Mouse (Mus musculus) stomach, embryonic 14.5 days (tissue): ENCODE measurements around the gene Srrm1. TPM values are rescaled to one million over a fixed set of nuclear protein-coding genes. Genes with fewer than 3 reads are reported as not detected.

Source experiments
- ATAC-seq: fragments of 200-750 bp; cut with Nextera tagmentation; 2 replicates; pipeline ENCODE4 v1.8.0; 2017; ENCODE audit warnings: low read depth, moderate TSS enrichment; ENCODE audit not compliant: insufficient number of reproducible peaks, insufficient read depth, low FRiP score
- H3K27ac ChIP-seq: fragments of 300-500 bp; sonication (generic); 2 replicates; pipeline ENCODE4 v1.5.1; 2014; ENCODE audit warnings: mild to moderate bottlenecking, low read length, moderate library complexity, mixed read lengths
- H3K27me3 ChIP-seq: fragments of 300-500 bp; sonication (generic); 2 replicates; pipeline ENCODE4 v1.6.1; 2014; ENCODE audit warnings: low read length, control low read depth, mixed read lengths; ENCODE audit not compliant: control insufficient read depth, insufficient read depth
- H3K36me3 ChIP-seq: fragments of 300-500 bp; sonication (generic); 2 replicates; pipeline ENCODE4 v1.6.1; 2014; ENCODE audit warnings: mild to moderate bottlenecking, control low read depth, low read length, moderate library complexity, mixed read lengths; ENCODE audit not compliant: control insufficient read depth, insufficient read depth
- H3K4me1 ChIP-seq: fragments of 300-500 bp; sonication (generic); 2 replicates; pipeline ENCODE4 v1.6.1; 2014; ENCODE audit warnings: low read length, control low read depth, mixed read lengths; ENCODE audit not compliant: control insufficient read depth, insufficient read depth
- H3K4me2 ChIP-seq: fragments of 300-500 bp; sonication (generic); replicated peaks from 2 replicates; pipeline ENCODE4 v1.6.1; 2014; ENCODE audit warnings: low read depth, low read length, control low read depth
- H3K4me3 ChIP-seq: fragments of 300-500 bp; sonication (generic); 2 replicates; pipeline ENCODE4 v1.5.1; 2014; ENCODE audit warnings: low read depth, low read length, control low read depth
- H3K9ac ChIP-seq: fragments of 300-500 bp; sonication (generic); replicated peaks from 2 replicates; pipeline ENCODE4 v1.6.1; 2014; ENCODE audit warnings: low read depth, mild to moderate bottlenecking, control low read depth, low read length, moderate library complexity, mixed read lengths
- H3K9me3 ChIP-seq: fragments of 300-500 bp; sonication (generic); 2 replicates; pipeline ENCODE4 v1.6.1; 2016; ENCODE audit warnings: low read depth, low read length, control low read depth; ENCODE audit not compliant: control insufficient read depth
- WGBS: fragments of 180-500 bp; shearing (Covaris S2); extraction: QIAGEN DNeasy Blood & Tissue Kit; methylation state at CpG from one replicate; pipeline ENCODE4 v1.1.7; 2014; 5-methylcytosine and 5-hydroxymethylcytosine counted together
- polyA plus RNA-seq: library from polyadenylated mRNA; unstranded; fragments of >200 nt; fragmentation: Nextera tagmentation; extraction: Ambion mirVana; gene quantifications from 2 replicates; pipeline ENCODE4 v1.2.1, GENCODE M21; 2014

Gene Srrm1
- polyA plus RNA-seq, 1 experiment from 2014 or later, result 250 TPM

- 41% methylated on average over 17 of the region's 17 CpGs for WGBS
- Histone ChIP-seq H3K9ac (no peak overlapping the region), H3K4me3 (no peak overlapping the region), H3K36me3 (no peaks in the 10 kb centered on the region), H3K27ac (no peak overlapping the region), H3K4me2 (no peak overlapping the region), H3K9me3 (no peaks in the 10 kb centered on the region), H3K27me3 (no peaks in the 10 kb centered on the region), H3K4me1 (no peaks in the 10 kb centered on the region)
- peak; percentile 53; the same call in 1 of the 2 replicates for ATAC-seq
Measured at GRCm38 (mm10) chr4:135306971-135307632, 46.0 kb downstream of the Srrm1 start.

- WGBS, result 52% methylated on average over 4 of the region's 4 CpGs
- Histone ChIP-seq H3K27ac (no peak overlapping the region), H3K9ac (no peak overlapping the region)
Measured at GRCm38 (mm10) chr4:135306533-135306932, 46.6 kb downstream of the Srrm1 start.

DNA sequence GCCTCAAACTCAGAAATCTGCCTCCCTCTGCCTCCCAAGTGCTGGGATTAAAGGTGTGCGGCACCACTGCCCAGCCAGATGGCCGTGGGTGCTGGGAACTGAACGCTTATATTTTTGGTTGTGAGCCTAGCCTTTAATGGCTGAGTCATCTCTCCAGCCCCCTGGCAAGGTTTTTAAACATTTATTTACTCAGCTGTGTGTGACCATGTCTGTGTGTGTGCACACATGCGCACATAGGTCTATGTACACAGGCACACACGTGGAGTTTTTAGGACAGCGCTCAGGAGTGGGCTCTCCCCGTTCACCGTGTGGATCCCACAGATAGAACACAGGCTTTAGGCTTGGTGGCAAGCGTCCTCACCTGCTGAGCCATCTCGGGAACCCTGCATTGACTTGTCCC lies 50.9 kb downstream of the Srrm1 start:
- no peak overlapping the region for H3K27ac ChIP-seq
- H3K36me3 ChIP-seq, result no peaks in the 10 kb centered on the region
- no peaks in the 10 kb centered on the region for H3K27me3 ChIP-seq
- no peak overlapping the region for H3K4me2 ChIP-seq
- no peak overlapping the region for H3K4me3 ChIP-seq
- no peak for ATAC-seq
- 69% methylated on average over 10 of the region's 10 CpGs for WGBS
- no peaks in the 10 kb centered on the region for H3K9me3 ChIP-seq
- no peaks in the 10 kb centered on the region for H3K4me1 ChIP-seq
- H3K9ac ChIP-seq, result no peak overlapping the region

More at GRCm38 (mm10) chr4:135306533-135306932, 46.6 kb downstream of the Srrm1 start:
- H3K4me2 ChIP-seq, result no peak overlapping the region
- no peak overlapping the region for H3K4me3 ChIP-seq
- H3K27me3 ChIP-seq, result no peaks in the 10 kb centered on the region
- no peak for ATAC-seq
- no peaks in the 10 kb centered on the region for H3K4me1 ChIP-seq
- H3K9me3 ChIP-seq, result no peaks in the 10 kb centered on the region
- no peaks in the 10 kb centered on the region for H3K36me3 ChIP-seq

DNA sequence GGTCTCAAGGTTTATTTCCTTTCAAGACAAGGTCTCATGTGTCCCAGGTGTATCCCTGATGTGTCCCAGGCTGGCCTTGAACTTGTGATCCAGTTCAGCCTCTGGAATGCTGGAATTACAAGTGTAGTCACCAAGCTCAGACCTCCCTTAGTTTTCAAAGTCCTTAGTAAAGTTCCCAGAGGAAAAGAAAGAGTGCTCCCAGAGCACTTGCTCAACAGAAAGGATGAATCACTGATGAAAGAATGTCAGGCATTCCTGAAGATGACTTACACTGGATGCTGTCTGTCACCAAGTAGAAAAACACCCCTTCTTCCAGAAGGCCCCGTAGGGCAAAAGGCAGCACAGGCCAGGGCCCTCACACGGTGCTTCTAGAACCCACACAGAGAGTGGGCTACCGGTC lies 52.0 kb downstream of the Srrm1 start:
- ATAC-seq, result no peak
- Histone ChIP-seq H3K27ac (no peak overlapping the region), H3K27me3 (no peaks in the 10 kb centered on the region), H3K9ac (no peak overlapping the region), H3K4me2 (no peak overlapping the region), H3K36me3 (no peaks in the 10 kb centered on the region), H3K4me3 (no peak overlapping the region), H3K9me3 (no peaks in the 10 kb centered on the region), H3K4me1 (no peaks in the 10 kb centered on the region)
- 68% methylated on average over 3 of the region's 3 CpGs for WGBS

GRCm38 (mm10) chr4:135300248-135301041 lies 52.7 kb downstream of the Srrm1 start:
- Histone ChIP-seq H3K27ac (no peak overlapping the region), H3K27me3 (no peaks in the 10 kb centered on the region), H3K4me1 (no peaks in the 10 kb centered on the region), H3K9ac (no peak overlapping the region), H3K36me3 (no peaks in the 10 kb centered on the region), H3K4me2 (no peak overlapping the region), H3K9me3 (no peaks in the 10 kb centered on the region), H3K4me3 (no peak overlapping the region)
- 87% methylated on average over 26 of the region's 26 CpGs for WGBS
- no peak for ATAC-seq

DNA sequence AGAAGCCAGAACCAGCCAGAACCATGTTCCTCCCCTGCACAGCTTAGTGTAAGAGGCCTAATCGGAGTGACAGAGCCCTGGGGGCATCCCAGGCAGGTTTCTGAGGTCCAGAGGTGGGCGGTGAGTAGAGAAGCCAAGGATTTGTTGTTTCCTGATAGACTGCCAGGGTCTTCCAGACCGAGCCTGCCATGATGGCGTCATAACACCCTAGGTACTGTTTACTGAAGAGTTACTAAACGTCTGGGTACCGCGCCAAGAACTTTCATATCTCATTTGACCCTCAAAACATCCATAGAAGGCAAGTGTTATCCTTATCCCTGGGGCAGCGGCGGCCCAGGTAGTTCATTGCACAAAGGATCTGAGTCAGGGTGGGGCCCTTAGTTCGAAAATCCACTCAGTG lies 54.4 kb downstream of the Srrm1 start:
- Histone ChIP-seq H3K4me2 (no peak overlapping the region), H3K4me3 (no peak overlapping the region), H3K4me1 (no peaks in the 10 kb centered on the region), H3K27me3 (no peaks in the 10 kb centered on the region), H3K9me3 (no peaks in the 10 kb centered on the region), H3K9ac (no peak overlapping the region), H3K36me3 (no peaks in the 10 kb centered on the region), H3K27ac (no peak overlapping the region)
- 77% methylated on average over 10 of the region's 10 CpGs for WGBS
- ATAC-seq, result no peak

DNA sequence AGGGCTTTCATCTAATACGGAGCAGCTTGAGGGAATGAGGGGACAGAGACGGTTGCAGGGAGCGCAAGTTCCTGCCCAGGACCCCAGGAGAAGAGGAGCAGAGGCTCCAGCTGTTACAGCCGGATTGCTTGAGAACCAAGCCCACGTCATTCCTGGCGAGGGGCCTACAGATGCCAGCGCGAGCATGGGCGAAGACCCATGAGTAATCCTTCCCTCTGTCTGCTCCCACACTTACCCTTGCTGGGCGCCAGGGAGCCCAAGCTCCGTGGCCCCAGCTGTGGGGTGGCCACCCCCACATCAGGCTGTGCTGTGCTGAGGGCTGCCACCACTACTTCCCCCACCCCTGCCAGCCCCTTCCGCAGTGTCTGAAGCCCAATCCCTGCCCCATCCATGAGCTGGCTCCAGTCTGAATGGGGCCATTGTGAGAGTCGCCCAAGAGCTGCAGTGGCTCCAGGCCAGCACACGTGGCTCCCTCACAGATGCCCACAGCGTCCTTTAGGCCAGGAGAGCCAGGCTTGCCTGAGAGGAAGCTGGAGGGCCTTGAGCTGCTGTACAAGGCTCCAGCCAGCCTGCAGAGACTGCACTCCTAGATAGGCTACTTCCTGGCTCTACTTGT lies 55.1 kb downstream of the Srrm1 start:
- no peaks in the 10 kb centered on the region for H3K4me1 ChIP-seq
- H3K36me3 ChIP-seq, result no peaks in the 10 kb centered on the region
- no peak overlapping the region for H3K4me3 ChIP-seq
- no peaks in the 10 kb centered on the region for H3K9me3 ChIP-seq
- peak; percentile 53; the same call in 1 of the 2 replicates for ATAC-seq
- no peak overlapping the region for H3K27ac ChIP-seq
- no peaks in the 10 kb centered on the region for H3K27me3 ChIP-seq
- WGBS, result 70% methylated on average over 15 of the region's 15 CpGs
- H3K4me2 ChIP-seq, result no peak overlapping the region
- no peak overlapping the region for H3K9ac ChIP-seq

- no peak overlapping the region for H3K27ac ChIP-seq
- H3K4me1 ChIP-seq, result peaks cover 6% of the 10 kb centered on the region; the same call in 1 of the 2 replicates
- H3K9me3 ChIP-seq, result no peaks in the 10 kb centered on the region
- ATAC-seq, result no peak
- no peaks in the 10 kb centered on the region for H3K36me3 ChIP-seq
- H3K4me2 ChIP-seq, result no peak overlapping the region
- H3K27me3 ChIP-seq, result no peaks in the 10 kb centered on the region
- no peak overlapping the region for H3K9ac ChIP-seq
- 86% methylated on average over 7 of the region's 7 CpGs for WGBS
- H3K4me3 ChIP-seq, result no peak overlapping the region
Measured at GRCm38 (mm10) chr4:135297146-135297545, 56.0 kb downstream of the Srrm1 start.
